Mouse (Mus musculus): ENCODE data around the gene Synpo2l.

Synpo2l gene

GRCm38 (mm10) chr14:20681742-20682141 lies 13.6 kb upstream of the Synpo2l start:
- DNase-seq (ENCODE audit: low spot score in 2 of 2) = no peak

GRCm38 (mm10) chr14:20677906-20678305 lies 9.8 kb upstream of the Synpo2l start:
- no peak for DNase-seq (ENCODE audit: low spot score in 2 of 2)

DNA sequence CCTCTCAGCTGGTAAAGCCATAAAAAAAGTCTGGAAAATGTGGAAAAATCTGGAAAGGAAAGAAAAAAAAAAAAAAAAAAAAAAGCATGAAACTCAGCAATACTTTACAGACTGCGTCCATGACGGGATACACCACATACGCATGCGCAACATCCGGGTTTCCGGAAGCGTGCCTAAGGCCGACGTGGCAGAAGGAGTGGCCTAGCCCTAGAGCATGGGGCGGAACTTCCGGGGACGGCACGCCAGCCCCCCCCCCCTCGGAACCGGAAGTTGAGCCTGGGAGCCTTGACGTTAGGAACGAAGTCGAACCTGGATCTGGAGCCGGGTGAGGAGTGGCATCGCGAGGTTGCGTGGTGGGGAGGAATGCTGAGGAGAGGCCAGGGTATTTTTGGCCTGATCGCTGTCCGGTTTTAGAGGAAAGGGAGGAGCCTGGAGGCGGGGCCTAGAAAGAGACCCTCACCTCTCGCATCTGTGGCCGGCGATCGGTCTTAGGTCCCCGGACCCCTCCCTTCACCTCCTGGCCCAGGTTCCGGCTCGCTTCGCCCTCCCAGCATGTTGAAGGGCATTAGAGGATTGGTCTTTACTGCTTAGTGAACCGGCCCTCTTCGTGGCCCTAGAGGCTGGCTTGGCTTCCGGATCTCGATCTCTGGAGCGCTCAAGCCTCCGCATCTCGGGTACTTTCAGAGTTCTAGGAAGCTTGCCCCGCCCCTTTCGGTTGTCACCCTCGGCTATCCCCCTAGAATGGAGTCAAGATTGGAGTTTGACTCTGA lies 6.1 kb upstream of the Synpo2l start, which contains the start of gene Sec24c:
TSS of gene Sec24c (plus strand) at position 245 of the 770 bp plus-strand sequence.
- peak; percentile 98 to 100 for DNase-seq (ENCODE audit: low spot score in 2 of 2)

DNA sequence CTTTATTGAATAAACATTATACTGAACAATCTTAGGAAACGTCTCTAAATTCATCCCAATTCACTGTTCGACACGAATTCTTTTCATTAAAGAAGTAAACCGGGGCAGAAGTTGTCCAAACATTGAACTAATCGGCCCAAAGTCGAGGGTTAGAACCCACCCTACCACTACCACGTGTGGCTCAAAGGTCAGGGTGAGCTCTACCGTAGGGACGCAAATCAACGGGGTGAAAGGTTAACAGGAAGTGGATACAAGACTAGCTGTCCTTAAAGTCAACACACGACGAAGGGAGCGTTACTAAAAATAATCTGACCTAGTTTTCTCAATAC lies 5.5 kb upstream of the Synpo2l start:
- DNase-seq (ENCODE audit: low spot score in 2 of 2) = peak; percentile 65 to 84

GRCm38 (mm10) chr14:20672990-20673389 lies 4.8 kb upstream of the Synpo2l start:
- DNase-seq (ENCODE audit: low spot score in 2 of 2) = no peak

DNA sequence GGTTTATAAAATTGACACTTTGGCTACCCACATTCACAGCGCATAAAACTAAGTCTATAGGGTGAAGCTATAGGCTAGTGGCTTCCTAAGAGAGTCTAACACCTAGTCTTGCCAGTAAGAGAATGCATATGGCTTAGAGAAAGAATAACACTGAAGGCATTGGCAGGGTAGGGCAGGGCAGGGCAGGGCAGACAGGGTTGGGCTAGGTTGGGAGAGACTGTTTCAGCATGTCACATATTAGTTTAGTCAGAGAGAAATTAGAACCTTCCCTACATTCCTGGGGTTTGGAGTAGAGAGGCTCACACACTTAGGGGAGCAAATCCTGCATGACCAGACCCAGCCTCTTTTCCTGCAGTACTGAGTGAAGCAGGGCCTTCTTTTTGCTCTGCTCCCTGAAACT lies 685 bp downstream of the Synpo2l start:
- no peak for DNase-seq (ENCODE audit: low spot score in 2 of 2)

DNA sequence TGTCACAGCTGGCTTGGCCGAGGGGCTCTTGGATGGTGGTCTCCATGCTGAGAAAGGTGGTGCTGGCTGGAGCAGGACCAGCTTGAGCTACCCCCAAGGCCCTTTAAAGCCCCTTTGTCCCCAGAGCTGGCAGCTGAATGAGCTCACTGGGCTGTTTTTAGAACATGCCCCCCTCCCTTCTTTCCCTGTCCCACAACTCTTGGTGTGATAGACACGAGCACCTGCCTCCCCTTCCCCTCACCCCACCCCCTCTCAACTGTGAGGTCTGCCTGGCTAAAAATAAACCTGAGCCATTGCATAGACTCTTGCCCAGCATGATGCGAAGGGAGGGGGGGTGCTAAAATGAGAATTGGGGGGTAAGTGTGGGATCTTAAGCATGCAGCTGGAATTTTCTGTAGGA lies 3.7 kb downstream of the Synpo2l start:
- DNase-seq (ENCODE audit: low spot score in 2 of 2) = no peak

- no peak for DNase-seq (ENCODE audit: low spot score in 2 of 2)
These were observed 4.6 kb downstream of the Synpo2l start for GRCm38 (mm10) chr14:20663601-20664000.

GRCm38 (mm10) chr14:20662740-20663139 lies 5.4 kb downstream of the Synpo2l start:
- no peak for DNase-seq (ENCODE audit: low spot score in 2 of 2)

DNA sequence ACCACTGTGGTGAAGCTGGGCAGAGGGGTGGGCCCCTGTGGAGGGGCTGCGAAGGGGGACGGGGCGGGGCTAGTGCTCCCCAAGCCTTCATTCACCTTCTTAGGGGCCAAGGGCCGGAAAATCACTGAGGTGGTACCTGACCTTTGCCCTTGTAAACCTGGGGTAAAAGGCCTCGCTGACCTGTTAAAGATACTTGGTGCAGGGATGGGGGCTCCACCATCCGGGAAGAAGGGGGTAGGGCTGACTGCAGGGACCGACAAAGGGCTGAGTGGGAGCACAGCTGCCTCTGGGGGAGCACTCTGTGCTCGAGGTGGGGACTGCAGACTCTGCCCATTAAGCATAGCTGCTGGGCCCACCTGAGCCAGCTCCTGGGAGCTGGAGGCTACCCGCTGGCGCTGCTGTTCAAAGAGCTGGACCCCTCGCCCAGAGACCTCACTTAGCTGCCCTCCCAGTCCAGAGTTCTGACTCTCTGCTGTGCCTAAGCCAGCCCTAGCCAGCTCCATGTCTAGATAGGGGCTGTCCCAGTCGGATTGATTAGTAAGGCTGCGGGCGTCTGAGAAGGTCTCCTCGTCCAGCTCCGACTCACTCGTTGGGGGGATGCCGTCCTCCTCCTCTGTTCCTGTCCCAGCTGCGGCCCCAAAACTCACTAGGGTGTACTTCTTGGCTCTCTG lies 6.4 kb downstream of the Synpo2l start:
- peak; percentile 36 to 51 for DNase-seq (ENCODE audit: low spot score in 2 of 2)

GRCm38 (mm10) chr14:20660827-20661660 lies 7.1 kb downstream of the Synpo2l start:
- peak; percentile 96 for DNase-seq (ENCODE audit: low spot score in 2 of 2)

DNA sequence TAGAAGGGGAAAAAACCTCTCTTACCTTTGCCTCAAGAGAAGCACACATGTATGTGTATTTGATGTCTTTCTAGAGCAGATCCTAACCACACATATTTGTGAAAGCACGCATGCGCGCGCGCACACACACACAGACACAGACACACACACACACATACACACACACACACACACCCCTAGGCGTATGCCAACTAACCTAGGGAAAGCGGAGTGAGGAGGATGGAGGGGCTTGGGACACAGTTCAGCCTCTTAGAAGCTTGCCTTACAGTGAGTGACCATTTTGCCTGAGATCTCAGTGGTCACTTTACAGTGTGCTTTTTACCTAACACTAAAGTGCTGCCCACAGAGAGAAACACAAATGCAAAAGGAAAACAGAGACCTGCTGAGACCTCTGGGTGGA lies 8.5 kb downstream of the Synpo2l start:
- no peak for DNase-seq (ENCODE audit: low spot score in 2 of 2)

GRCm38 (mm10) chr14:20658902-20659301 lies 9.3 kb downstream of the Synpo2l start:
- DNase-seq (ENCODE audit: low spot score in 2 of 2) = no peak

- DNase-seq (ENCODE audit: low spot score in 2 of 2) = peak in 1 of 2 experiments; percentile 47
These were observed 9.8 kb downstream of the Synpo2l start for GRCm38 (mm10) chr14:20658326-20658725.

DNA sequence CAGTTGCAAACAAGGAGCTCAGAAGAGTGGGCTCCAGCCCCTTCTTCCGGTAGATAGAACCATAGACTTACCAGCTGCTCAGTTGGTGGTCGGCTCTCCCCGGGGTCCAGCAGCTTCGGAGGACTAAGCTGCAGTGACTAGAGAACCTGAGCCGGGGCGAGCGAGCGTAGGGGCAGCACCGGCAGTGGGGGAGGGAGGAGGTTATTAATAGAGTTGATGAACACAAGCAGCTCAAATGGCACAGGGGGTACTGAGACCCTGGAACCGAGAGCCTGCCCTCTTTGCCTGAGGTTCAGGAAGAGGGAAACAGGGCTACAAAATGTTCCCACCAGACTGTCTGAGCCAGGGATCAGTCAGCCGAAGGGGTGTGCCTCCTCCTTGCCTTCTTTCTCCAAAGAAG lies 11.8 kb downstream of the Synpo2l start, which contains the start of gene Myoz1:
TSS of gene Myoz1 (minus strand) at position 180 of the 400 bp plus-strand sequence.
- no peak for DNase-seq (ENCODE audit: low spot score in 2 of 2)

DNA sequence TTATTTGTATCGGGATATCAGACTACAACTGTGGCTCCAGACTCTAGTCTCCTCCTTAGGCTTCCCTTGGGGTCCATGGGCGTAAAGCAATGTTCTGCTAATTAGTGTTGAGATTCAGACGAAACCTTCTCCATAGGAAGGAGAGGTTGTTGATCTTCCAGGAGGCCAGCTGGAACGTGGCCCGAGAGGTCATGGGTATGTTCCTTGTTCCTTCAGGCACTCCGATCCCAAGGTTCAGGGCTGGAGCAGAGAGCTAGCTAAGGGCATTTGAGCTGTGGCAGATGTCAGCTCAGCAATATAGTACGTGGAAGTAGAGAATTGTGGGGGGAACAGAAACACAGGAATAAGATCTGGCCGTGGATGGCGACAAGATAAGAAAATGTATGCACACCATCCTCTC lies 12.4 kb downstream of the Synpo2l start:
- DNase-seq (ENCODE audit: low spot score in 2 of 2) = no peak

GRCm38 (mm10) chr14:20654690-20655421 lies 13.3 kb downstream of the Synpo2l start:
- DNase-seq (ENCODE audit: low spot score in 2 of 2) = no peak

- no peak for DNase-seq (ENCODE audit: low spot score in 2 of 2)
These were observed 16.4 kb downstream of the Synpo2l start for GRCm38 (mm10) chr14:20651722-20652256.

- no peak for DNase-seq (ENCODE audit: low spot score in 2 of 2)
These were observed 17.2 kb downstream of the Synpo2l start for GRCm38 (mm10) chr14:20651000-20651399.

GRCm38 (mm10) chr14:20646381-20646780 lies 21.8 kb downstream of the Synpo2l start:
- DNase-seq (ENCODE audit: low spot score in 2 of 2) = no peak

DNA sequence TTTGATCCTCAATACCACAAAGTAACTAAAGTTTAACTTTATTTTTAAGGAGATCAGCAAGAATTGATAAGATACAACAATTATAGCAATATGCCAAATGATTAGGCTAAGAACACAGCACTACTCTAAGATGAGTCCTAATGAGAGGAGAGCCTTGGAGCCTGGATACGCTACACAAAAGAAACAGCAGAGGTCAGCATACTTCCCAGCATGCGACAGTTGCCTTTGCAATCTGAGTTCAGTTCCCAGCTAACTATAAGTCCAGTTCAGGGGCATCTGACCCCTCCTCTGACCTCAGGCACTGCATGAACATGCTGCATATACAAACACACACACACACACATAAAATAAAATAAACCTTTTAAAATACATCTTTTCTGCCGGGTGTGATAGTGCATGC lies 22.6 kb downstream of the Synpo2l start:
- DNase-seq (ENCODE audit: low spot score in 2 of 2) = no peak
